Mouse (Mus musculus) bone marrow macrophage, adult 2 months (primary cell): ENCODE results near the gene Olfr156. TPM values are rescaled to one million over a fixed set of nuclear protein-coding genes. Genes with fewer than 3 reads are reported as not detected.

Experiments used
- H3K27ac ChIP-seq: 2 replicates; pipeline ENCODE4 v1.5.1; 2012; ENCODE audit warnings: low read depth, low read length; ENCODE audit not compliant: insufficient read depth
- H3K4me1 ChIP-seq: 2 replicates; pipeline ENCODE4 v1.6.1; 2012; ENCODE audit warnings: low read length; ENCODE audit not compliant: control insufficient read depth, insufficient read depth
- H3K4me3 ChIP-seq: 2 replicates; pipeline ENCODE4 v1.5.1; 2012; ENCODE audit warnings: mild to moderate bottlenecking, low read length, moderate library complexity; ENCODE audit not compliant: insufficient read depth
- CTCF ChIP-seq: IDR thresholded peaks from 2 replicates; pipeline ENCODE4 v1.5.1; 2012; ENCODE audit warnings: low read depth, mild to moderate bottlenecking, low read length, moderate library complexity
- POLR2A ChIP-seq: IDR thresholded peaks from 2 replicates; pipeline ENCODE4 v1.6.1; 2012; ENCODE audit warnings: mild to moderate bottlenecking, low read depth, low read length, borderline replicate concordance
- polyA plus RNA-seq: library from polyadenylated mRNA; stranded (reverse); fragments of >200 nt; gene quantifications from 2 replicates; pipeline ENCODE4 v1.2.4, GENCODE M21; 2012; ENCODE audit not compliant: missing spikeins, insufficient read depth, insufficient read length

The Olfr156 gene
- polyA plus RNA-seq: not detected in 2 replicates

DNA sequence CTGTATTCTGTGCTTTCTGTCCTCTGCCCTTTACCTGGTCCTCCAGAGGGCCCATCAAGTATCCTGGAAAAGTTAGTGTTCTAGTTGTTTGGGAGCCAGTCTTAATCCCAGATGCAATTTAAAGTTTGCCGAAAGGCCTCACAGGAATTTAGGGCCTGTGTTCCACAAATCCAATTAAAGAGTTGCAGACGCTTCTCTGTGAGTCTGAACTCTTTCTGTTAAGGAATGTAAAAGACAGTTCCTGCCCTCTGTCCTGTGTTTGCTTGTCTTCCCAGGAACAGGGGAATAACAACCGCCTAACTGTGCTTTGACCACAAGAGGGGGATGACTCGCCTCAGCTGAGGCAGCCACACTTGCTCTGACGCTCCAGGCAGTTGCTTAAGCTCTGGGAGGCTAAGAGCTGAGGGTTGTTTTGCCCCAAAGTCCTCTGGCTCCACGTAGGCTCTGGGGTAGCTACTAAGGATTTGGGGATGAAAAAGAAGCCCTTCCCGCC, at the start of gene Olfr156:
Gene Olfr156 (minus strand): TSS at position 51 of the 493 bp plus-strand sequence.
- H3K4me1 ChIP-seq: no peaks in the 10 kb centered on the region
- no peak within 1 kb of the TSS for H3K27ac ChIP-seq
- TF ChIP-seq POLR2A: no peak
- no peak for TF ChIP-seq CTCF
- H3K4me3 ChIP-seq: no peak within 1 kb of the TSS

DNA sequence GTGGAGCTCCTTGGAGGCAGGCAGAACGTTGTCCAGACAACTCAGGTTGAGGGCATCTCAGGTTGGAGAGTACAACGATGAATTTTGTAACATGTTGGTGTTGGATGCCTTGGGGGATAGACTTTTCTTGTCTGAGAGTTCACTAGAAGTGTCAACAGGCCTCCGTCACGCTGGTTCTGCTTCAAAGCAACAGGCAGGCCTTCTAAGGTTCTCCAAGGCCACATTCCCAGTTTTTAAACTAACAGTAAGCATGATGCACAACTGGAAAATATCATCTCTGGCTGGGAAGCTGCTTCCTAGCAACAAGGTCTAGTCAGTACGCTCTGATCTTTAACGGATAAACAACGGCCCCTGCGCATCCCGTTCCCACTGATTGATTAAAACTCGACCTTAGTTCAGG, 46.1 kb upstream of the Olfr156 start:
- TF ChIP-seq POLR2A (no peak), CTCF (no peak)
- H3K4me3 ChIP-seq: no peak overlapping the region
- no peaks in the 10 kb centered on the region for H3K4me1 ChIP-seq
- H3K27ac ChIP-seq: no peak overlapping the region

- TF ChIP-seq POLR2A (no peak), CTCF (no peak)
- no peaks in the 10 kb centered on the region for H3K4me1 ChIP-seq
Measured at GRCm38 (mm10) chr4:43863298-43863697, 39.6 kb upstream of the Olfr156 start.

DNA sequence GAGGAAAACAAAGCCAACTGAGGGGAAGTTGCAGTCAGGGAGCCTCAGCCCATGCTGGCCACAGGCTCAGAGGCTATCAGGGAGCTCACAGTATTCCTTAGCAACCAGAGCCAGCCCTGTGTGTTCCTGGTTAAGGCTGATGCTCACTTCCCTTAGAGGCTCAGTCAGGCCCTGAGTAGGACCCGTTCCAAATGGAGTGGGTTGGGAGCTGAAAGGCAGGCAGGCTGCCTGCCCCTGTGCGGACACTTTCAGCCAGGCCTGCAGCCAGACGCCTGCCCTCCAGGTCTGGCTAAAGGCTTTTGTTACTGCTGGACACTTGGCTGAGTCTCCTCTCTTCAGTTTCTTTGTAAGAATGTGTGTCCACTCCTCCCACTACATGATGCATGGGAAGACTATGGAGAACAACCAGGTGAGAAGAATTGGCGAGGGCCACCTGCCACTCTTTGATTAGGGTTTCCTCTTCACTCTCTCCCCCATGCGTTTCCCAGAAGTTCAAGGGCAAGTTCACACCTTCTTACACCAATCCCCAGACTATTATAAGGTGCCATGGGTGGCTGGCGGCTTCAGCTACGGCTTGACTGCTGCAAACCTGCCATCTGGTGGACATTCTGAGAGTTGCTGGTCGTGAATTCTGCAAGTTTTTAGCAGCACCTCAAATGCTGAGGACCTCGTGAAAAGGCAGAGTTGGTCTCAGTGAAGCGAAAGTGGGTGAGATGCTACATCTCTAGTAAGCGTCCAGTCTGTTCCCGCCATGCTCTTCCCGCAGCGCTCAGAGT, 37.2 kb upstream of the Olfr156 start:
- TF ChIP-seq CTCF (peak; percentile 69), POLR2A (no peak)
- no peak overlapping the region for H3K4me3 ChIP-seq
- H3K4me1 ChIP-seq: no peaks in the 10 kb centered on the region
- no peak overlapping the region for H3K27ac ChIP-seq

More at GRCm38 (mm10) chr4:43863298-43863697, 39.6 kb upstream of the Olfr156 start:
- Histone ChIP-seq H3K4me3 (no peak overlapping the region), H3K27ac (no peak overlapping the region)

- Histone ChIP-seq H3K4me1 (no peaks in the 10 kb centered on the region), H3K4me3 (no peak overlapping the region), H3K27ac (no peak overlapping the region)
- TF ChIP-seq CTCF (no peak), POLR2A (no peak)
Measured at GRCm38 (mm10) chr4:43859886-43860285, 36.2 kb upstream of the Olfr156 start.

GRCm38 (mm10) chr4:43854101-43854500, 30.4 kb upstream of the Olfr156 start:
- Histone ChIP-seq H3K27ac (no peak overlapping the region), H3K4me1 (no peaks in the 10 kb centered on the region), H3K4me3 (no peak overlapping the region)
- TF ChIP-seq CTCF (no peak), POLR2A (no peak)

DNA sequence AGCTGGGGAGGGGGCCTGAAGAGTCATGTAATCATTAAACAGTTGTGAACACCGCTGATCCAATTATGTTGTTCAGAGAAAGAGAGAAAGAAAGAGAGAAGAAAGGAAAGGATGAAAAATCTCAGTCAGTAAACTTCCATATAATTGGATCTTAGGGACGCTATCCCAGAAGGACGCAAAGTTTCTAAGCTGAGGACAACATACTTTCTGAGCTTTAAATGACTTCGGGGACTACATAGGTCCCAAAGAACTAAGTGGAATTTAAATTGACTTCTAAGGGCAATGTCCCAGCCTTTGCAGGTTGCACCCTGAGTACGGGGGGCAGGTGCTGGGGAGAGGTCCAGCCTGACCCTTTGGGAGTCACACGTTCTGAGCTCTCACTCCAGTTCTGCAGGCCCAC, 27.6 kb upstream of the Olfr156 start, which contains the start of gene Olfr155:
Gene Olfr155 (plus strand): TSS at position 301 of the 400 bp plus-strand sequence.
- H3K27ac ChIP-seq: no peak within 1 kb of the TSS
- no peak for TF ChIP-seq POLR2A
- no peak for TF ChIP-seq CTCF
- no peaks in the 10 kb centered on the region for H3K4me1 ChIP-seq
- H3K4me3 ChIP-seq: no peak within 1 kb of the TSS

GRCm38 (mm10) chr4:43840101-43840500, 16.4 kb upstream of the Olfr156 start, which contains the start of gene Olfr157:
TSS of gene Olfr157 (minus strand) at chr4:43840201.
- Histone ChIP-seq H3K27ac (no peak within 1 kb of the TSS), H3K4me3 (no peak within 1 kb of the TSS), H3K4me1 (no peaks in the 10 kb centered on the region)
- TF ChIP-seq POLR2A (no peak), CTCF (no peak)

DNA sequence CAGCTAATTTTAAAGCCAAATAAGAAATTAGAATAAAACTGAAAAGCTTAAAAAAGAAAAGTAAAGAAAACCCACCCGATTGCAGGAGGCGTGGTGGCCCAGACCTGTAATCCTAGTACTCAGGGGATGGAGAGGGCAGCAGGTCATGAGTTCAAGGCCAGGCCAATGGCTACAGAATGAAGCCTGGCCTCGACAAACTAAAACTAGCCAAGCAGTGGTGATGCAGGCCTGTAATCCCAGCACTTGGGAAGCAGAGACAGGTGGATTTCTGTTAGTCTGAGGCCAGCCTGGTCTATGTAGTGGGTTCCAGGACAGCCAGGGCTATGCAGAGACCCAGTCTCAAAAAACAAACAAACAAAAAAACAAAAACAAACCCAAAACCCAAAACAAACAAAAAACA, 14.6 kb upstream of the Olfr156 start:
- Histone ChIP-seq H3K4me1 (no peaks in the 10 kb centered on the region), H3K4me3 (no peak overlapping the region), H3K27ac (no peak overlapping the region)
- TF ChIP-seq CTCF: no peak
- no peak for TF ChIP-seq POLR2A

DNA sequence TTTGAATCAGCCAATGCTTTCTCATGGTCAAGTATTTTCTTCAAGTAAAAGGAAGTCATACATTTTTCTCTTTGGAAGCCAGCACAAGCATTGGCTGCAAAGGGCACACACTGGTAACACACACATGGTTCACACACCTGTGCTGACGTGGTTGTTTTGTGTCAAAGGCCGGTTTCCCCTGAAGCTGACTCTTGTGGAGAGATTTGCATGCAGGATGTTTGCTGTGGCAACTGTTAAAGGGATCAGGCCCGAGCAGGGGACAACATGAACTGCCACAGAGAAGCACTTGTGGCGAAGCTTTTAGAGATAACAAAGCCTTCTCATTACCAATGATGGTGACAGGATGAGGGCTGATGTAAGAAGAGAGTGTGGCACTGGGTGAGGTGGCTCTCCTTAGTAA, 11.1 kb upstream of the Olfr156 start:
- Histone ChIP-seq H3K27ac (no peak overlapping the region), H3K4me1 (no peaks in the 10 kb centered on the region), H3K4me3 (no peak overlapping the region)
- TF ChIP-seq POLR2A (no peak), CTCF (no peak)
